Mouse (Mus musculus) gastrocnemius, adult 8-10 months (tissue): ENCODE measurements around the gene 4632433K11Rik. TPM values are rescaled to one million over a fixed set of nuclear protein-coding genes. Genes with fewer than 3 reads are reported as not detected.

Source experiments
- DNase-seq, 2 experiments: peaks; one replicate each; pipeline ENCODE4 v3.0.0; 2022; ENCODE audit warnings: low spot score in 2 of 2
- total RNA-seq, 4 experiments: library from RNA; stranded (reverse); gene quantifications; 2 replicates each; pipeline ENCODE4 v1.2.4; 2022

The 4632433K11Rik gene
- total RNA-seq, 4 experiments from 2014 or later = not detected

DNA sequence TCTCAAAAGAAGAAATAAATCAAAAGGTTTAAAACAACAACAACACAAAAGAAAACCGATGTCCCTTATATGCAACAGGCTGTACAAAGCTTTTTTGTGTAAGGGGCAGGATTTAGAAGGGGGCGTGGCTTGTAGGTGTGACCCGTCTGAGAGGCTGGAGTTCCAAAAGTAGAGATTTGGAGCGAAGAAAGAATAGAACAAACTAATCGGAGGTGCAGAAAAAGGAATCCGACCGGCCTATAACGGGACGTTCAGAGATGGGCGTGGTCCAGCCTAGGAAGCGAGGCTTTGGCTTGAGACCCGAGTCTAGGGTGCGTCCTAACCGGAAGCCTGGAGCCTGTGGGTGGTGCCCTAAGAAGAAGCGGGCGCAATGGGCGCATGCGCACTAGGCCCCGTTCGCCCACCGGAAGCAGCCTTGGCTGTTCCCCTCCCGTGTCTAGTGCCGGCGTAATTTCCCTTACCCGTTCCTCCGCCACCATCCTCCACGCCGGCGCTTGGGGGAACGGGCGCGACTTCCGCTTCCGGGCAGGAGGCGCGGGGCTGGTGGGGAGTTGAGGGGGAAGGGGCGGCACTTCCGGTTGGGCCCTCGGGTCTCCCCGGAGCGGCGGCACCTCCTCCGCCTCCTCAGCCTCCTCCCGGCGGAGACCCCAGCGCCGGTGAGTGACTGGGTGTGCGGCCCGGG lies 13.8 kb upstream of the 4632433K11Rik start, which contains the start of the genes Zfp865 and Ccdc106:
Gene Zfp865 (plus strand): TSS at position 377 of the 682 bp plus-strand sequence.
Gene Ccdc106 (plus strand): TSS at position 554 of the 682 bp plus-strand sequence.
- peak; percentile 98 to 99 for DNase-seq

DNA sequence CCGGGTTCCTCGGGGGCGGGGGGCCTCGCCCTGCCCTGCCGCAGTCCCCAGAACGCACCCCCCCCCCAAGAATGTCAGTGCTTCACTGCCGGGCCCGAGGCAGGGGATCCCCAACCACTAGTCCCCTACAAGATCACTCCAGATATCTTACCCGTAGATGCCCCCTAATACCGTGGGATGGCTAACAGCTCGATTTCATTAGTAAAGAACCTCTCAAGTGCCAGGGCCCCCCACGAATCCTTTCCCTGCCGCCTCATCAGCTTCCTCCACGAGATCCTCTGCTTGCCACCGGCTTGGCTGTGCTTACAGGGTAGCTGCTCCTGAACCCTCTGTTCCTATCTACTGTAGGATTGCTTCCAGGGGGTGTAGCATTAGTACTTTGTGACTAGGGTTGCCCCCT lies 13.2 kb upstream of the 4632433K11Rik start:
- DNase-seq = no peak

DNA sequence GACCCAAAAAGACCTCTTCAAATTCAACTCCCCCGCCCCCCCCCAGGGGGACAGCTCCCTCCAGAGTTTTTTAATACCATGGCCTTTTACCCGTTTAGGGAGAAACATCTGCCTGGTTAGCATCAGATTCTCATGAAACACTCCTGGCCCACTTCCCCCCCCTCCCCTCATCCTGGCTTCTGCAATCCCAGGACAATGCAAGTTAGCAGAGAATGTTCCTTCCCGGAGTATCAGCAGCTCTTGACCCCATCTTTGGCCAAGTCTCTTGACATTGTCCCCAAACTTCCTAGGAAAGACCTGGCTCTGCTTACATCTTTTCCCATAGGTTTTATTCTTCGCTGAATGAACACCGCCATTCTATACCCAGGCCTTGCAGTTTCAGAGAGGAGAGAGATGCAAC lies 12.7 kb upstream of the 4632433K11Rik start:
- DNase-seq = no peak

DNA sequence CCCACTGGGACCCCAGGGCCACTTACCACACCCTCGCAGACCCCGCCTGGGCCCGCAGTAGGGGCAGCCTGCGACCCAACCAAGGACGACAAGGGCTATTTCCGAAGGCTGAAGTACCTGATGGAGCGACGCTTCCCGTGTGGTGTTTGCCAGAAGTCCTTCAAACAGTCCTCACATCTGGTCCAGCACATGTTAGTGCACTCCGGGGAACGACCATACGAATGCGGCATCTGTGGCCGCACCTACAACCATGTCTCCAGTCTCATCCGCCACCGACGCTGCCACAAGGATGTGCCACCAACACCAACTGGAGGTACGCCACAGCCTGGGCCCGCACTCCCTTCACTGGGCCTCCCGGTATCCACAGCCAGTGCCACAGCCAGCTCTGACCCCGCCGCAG lies 4.4 kb upstream of the 4632433K11Rik start:
- no peak for DNase-seq

DNA sequence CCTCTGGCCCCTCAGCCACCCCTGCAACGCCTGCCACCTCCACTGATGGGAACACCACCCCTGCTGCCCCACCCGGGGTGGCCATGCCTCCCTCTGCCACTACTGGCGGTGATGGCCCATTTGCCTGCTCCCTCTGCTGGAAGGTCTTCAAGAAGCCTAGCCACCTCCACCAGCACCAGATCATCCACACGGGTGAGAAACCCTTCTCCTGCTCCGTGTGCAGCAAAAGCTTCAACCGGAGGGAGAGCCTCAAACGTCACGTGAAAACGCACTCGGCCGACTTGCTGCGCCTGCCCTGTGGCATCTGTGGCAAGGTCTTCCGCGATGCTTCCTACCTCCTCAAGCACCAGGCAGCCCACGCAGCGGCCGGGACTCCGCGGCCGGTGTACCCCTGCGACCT lies 4.0 kb upstream of the 4632433K11Rik start:
- DNase-seq = no peak

DNA sequence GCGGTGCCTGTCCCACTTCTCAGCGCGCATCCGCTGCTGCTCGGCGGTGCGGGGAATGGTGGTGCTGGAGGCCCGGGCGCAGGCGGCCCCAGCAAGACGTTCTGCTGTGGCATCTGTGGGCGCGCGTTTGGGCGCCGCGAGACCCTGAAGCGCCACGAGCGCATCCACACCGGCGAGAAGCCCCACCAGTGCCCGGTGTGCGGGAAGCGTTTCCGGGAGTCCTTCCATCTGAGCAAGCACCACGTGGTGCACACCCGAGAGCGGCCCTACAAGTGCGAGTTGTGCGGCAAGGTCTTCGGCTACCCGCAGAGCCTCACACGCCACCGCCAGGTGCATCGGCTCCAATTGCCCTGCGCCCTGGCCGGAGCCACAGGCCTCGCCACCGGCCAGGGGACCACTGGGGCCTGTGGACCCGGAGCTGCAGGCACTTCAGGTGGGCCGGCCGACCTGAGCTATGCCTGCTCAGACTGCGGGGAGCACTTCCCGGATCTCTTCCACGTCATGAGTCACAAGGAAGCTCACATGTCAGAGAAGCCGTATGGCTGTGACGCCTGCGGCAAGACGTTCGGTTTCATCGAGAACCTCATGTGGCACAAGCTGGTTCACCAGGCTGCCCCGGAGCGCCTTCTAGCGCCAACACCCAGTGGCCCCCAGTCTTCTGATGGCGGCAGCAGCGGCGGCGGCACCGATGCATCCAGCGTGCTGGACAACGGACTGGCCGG lies 3.2 kb upstream of the 4632433K11Rik start:
- no peak for DNase-seq

DNA sequence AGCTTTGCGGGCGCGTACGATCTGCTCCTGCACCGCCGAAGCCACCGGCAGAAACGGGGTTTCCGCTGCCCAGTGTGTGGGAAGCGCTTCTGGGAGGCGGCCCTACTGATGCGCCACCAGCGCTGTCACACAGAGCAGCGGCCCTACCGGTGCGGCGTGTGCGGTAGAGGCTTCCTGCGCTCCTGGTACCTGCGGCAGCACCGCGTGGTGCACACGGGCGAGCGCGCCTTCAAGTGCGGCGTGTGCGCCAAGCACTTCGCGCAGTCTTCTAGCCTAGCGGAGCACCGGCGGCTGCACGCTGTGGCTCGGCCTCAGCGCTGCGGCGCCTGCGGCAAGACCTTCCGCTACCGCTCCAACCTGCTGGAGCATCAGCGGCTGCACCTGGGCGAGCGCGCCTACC lies 2.4 kb upstream of the 4632433K11Rik start:
- DNase-seq = no peak

DNA sequence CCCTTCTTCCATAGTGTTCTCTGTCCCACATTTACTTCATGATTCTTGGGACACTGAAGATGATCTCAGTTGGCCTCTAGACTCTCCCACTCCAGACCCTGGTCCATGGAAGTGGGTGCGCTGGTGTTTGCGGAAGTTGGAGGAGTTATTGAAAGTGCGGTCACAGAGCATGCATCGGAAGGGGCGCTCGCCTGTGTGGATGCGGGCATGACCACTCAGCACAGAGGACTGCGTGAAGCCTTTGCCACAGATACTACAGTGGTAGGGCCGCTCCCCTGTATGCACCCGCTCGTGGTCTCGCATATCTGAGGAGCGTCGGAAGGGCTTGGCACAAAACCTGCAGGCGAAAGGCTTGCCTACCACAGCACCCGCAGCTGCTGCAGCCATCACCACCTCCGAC lies 1.7 kb downstream of the 4632433K11Rik start:
- no peak for DNase-seq

DNA sequence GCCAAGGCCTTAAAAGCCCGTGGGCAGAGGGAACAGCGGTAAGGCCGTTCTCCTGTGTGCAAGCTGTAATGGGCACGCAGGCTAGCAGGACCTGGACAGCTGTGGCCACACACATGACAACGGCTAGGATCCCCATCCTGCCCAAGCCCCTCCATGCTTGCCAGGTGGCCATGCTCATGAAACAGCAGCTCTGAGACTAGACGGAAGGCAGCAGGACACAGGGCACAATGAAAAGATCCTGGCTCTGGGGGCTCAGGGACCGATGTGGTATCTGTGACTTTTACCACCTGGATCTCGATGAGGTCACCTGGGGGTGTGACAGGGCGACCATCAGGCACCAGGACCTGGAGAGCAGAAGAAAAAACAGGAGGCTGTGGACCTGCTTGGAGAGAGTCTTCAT lies 2.2 kb downstream of the 4632433K11Rik start:
- no peak for DNase-seq

DNA sequence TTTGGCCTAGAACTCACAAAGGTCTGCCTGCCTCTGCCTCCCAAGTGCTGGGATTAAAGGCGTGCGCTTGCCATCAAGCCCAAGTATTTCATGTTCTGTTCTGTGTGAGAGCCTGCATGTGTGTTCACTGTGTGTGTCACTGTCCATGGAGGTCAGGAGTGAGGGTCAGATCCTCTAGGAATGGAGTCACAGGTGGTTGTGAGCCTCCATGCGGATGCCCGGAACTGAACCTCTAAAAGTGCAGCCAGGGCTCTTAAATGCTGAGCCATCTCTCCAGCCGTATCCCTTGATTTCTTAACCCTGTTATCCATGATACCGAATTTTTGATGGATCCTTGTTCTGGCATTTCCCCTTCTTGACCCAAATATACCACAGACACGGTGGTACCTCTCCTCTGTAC lies 3.1 kb downstream of the 4632433K11Rik start:
- no peak for DNase-seq

DNA sequence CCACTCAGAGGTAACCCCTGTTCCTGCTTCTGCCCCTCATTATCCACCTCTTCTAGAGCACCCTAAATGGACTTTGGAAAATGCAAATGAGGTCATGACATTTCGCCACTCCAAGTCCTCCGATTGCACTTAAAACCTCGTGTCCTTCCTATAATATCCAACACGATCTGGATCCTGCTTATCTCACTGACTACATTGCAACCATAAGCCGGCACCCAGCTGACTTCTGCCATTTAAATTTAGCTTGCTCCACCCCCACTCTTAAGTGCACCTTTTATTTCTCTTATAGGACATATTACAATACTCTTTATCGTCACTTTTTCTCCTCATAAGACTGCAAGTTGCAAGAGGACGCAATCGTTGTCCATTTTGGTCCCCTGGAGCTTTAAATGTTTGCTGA lies 3.5 kb downstream of the 4632433K11Rik start:
- no peak for DNase-seq

DNA sequence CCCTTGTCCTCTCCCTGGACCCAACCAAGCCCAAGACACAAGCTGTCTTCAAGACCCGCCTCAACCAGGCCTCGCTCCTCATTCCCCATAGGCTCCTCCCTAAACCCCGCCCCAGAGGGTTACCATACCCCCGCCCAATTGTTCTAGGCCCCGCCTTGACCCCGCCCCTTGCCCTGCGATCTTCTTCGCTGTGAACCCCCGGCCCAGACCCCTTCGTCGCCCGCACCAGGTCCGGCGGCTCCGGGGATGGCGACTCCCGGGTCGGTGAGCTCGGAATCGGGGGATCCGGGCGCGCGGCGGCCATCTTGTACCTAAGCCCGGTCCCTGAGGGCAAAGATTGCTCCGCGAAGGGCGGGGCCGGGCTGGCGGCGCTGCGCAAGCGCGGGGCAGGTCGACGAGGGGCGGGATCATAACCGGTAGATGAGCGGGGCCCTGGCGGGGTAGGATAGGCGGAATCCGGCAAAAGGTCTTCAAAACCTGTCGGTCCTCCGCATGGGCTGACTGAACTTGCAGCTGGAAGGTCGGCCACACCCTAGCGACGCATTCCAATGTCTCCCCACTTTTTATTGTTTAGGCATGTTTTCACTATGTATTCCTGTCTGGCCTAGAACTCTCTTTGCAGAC lies 4.3 kb downstream of the 4632433K11Rik start, which contains the start of gene Zfp784:
Gene Zfp784 (minus strand): TSS at position 338 of the 624 bp plus-strand sequence.
- peak; percentile 89 to 90 for DNase-seq

DNA sequence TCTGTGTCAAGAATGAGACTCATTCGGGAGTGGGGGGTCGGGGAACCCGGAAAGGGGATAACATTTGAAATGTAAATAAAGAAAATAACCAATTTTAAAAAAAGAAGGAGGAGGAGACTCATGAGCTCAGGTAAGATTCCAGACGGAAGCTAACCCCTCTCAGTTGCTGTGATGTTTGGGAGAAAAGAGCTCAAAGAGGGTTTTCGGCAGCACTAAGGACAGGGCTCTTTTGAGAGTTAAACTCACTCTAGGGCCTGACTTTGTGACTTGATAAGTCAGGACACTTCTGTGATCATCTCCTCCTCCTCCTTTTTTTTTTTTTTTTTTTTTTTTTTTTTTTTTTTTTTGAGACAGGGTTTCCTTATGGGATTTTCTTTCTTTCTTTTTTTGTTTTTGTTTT lies 5.0 kb downstream of the 4632433K11Rik start:
- no peak for DNase-seq

DNA sequence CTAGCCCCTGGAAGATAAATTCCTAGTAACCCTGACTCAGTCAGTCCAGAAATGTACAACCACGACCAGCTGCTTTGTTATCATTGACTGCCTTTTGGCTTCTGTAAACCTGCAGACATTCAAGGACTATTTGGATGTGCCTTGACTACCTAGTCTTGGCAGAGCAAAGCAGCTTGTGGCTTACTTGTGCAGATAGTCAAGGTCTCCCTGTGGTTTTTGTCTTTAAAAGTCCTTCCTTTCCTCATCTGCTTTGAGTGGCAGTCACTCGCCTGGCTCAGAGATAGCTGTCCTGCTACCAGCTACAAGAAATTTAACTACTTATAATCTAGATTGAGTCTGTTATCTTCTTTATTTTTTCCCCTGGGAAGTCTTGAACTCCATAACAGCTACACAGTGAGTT lies 11.1 kb downstream of the 4632433K11Rik start:
- DNase-seq = no peak

DNA sequence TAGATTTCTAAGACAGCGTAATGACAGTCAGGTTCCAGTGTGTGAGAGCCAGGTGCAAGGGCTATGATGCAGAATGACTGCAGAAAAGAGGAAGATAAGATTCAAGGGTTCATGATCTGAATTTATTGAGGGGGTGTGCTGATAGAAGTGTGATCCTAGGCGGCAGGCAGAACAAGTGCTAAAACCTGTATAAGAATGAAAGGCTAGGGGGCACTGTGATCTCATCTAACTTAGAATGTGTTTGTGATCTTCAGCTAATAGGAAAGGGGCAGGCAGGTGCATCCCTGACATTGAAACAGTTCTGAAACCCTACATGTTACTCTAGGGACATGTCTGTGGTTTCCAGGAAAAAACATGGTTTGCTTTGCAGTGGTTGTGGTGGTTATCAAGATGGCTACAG lies 12.2 kb downstream of the 4632433K11Rik start:
- DNase-seq = no peak

DNA sequence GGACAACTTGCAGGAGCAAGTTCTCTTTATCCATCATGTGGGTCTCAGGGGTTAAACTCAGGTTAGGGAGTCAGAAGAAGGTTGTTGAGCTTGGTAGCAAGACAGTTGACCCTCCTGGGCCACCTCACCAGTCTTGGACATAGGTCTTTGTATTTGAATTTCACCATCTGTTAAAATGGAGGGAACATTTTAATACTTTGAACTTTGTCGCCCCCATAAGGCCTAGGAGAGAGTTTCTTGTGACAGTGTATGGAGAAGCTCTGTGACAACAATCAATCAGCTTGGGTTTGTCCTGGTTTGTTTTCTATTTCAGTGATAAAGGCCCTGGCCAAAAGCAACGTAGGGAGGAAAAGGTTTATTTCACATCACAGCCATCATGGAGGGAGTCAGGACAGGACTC lies 13.4 kb downstream of the 4632433K11Rik start:
- no peak for DNase-seq

DNA sequence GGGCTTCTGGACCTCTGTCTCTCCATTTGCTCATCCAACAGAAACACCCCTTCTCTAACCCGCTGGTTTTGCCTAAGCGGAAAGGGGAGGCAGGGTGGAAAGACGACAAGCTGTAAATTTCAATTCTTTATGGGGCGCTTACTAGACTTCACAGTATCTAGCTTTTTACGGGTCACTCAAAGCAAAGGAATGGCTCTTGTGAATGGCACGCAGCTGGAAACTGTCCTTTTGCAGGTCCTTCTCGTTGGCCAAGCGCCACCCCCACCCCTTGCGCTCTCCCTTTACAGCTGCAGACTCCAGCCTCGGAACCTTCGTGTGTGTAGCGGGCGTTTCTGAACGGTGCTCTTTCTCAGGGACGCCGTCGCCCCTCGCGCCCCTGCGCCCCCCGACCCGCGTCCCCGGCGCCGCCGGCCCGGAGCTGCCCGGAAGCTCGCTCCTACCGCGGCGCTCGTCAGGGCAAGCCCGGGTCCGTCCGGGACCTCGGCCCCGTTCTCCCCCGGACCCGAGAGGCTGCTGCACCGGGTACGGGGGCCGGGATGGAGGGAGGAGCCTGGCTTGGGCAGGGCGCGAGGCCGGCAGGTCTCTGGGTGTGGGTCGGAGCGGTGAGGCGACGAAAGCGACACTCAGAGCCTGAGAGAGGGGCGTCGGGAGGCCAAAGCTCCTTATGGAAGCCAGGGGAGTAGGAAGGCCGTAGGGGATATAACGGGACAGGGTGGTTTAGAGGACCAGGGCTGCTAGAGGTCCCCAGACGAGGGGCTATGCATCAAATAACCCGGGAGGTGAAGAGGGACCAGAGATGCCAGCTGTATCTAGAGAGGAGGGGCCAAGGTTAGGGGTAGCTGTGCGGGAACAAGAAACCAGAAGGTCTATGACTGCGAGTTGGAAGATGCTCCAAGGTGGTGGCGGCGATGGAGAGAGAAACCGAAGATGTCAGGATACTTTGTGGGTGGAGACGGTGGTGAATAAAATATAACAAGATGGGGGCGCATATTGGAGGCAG lies 17.6 kb downstream of the 4632433K11Rik start, which contains the start of gene Zfp580:
Gene Zfp580 (plus strand): TSS at position 346 of the 1,000 bp plus-strand sequence.
- peak; percentile 55 to 66 for DNase-seq

DNA sequence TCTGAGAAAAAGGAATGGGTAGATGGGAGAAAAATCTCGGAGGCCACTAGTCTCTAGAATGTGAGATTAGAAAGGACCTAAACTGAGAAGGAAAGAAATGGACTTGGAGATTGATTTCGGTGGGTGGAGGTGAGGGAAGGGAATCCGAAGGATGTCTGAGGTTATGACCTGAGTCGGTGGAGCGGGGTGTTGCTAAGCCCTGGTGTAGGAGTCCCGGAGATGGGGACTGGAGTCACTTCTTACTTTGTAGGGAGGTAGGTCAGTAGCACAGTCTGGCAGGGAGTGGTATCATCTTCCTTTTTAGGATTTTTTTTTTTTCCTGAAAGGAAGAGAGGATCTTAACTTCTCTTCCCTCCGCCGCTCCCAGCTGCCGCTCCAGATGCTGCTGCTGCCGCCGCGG lies 18.5 kb downstream of the 4632433K11Rik start:
- no peak for DNase-seq

DNA sequence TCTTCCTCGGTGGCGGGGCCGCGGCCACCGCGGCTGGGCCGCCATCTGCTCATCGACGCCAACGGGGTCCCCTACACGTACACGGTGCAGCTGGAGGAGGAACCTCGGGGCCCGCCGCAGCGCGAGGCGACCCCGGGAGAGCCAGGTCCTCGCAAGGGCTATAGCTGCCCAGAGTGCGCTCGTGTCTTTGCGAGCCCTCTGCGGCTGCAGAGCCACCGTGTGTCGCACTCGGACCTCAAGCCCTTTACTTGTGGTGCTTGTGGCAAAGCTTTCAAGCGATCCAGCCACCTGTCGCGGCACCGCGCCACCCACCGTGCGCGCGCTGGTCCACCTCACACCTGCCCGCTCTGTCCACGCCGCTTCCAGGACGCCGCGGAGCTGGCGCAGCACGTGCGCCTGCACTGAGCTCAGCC lies 19.0 kb downstream of the 4632433K11Rik start:
- no peak for DNase-seq

DNA sequence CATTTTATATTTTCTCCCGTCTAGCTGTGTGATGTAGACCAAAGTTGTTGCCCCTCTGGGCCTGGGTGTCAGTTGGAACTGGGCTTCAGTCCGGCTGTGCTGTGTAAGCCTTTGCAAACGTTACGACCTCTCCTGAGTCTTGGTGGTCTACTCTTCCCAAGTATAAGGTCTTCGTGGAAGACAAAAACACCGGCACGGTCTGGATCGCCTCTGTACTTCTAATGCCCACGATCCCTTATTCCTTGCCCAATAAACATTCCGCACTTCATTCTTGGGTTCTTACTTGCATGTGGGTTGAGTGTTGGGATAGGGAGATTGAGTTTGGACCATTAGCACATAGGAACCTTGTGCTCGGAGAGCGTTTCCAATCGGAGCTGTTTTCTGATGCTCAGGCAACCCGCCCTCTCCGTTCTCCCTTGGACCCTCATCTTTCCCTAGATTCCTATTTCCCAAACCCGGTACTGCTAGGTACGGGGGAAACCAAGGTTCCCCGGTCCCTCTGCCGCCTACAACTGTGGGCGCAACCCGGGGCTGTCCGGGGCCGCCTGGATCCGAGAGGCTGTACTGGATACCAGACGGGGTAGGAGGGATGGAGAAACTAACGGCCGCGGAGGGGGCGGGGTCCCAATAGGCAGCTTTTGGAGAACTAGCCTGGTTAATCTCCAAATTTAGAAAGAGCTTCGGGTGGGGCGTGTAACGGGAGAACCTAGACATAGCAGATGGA lies 19.7 kb downstream of the 4632433K11Rik start:
- DNase-seq = no peak
